Comparison of ENCODE assay signal across 25 mouse cellular contexts in the genomic region with DNA sequence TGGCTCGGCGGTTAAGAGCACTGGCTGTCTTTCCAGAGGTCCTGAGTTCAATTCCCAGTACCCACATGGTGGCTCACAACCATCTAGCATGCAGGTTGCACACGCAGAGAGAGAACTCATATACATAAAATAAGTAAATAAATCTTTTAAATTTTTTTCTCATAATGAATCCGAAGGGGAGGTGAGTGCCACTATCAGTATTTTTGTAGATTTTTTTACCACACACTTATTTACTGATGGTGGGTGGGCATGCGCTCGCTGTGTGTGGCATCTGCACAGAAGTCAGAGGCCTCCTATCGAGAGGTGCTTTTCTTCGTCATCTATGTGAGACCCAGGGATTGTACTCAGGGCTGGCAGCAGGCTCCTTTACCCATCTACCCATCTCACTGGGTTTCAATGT. TPM values are rescaled to one million over a fixed set of nuclear protein-coding genes. Genes with fewer than 3 reads are reported as not detected.
DNase-seq lines count a peak whose midpoint lies in the region; ATAC-seq and TF ChIP-seq lines count a peak whose summit lies in the region.
"Had no signal": no experiment of that assay in that cellular context is flagged by ENCODE, and none has a peak within 500 bp of the region (broad histone marks: within the 10 kb centered on the region; RNA-seq: fewer than 3 reads in every experiment).

No protein-coding gene starts in this region.

- no peaks in the 10 kb centered on the region for H3K9me3 ChIP-seq in heart, embryonic 11.5 days (replicated peaks; ENCODE audit: control insufficient read depth, low read length)
- no peaks in the 10 kb centered on the region for H3K9me3 ChIP-seq in liver, embryonic 12.5 days (replicated peaks)
- H3K9me3 ChIP-seq in liver, postnatal 0 days (ENCODE audit: low read length): no peaks in the 10 kb centered on the region
- H3K9me3 ChIP-seq: embryonic facial prominence, embryonic 10.5 days; embryonic facial prominence, embryonic 12.5 days; forebrain, embryonic 13.5 days; forebrain, embryonic 15.5 days; G1E had no signal

- ATAC-seq in heart, embryonic 11.5 days (replicated peaks; ENCODE audit: insufficient number of reproducible peaks, low FRiP score, low TSS enrichment): no peak
- no peak for ATAC-seq in liver, embryonic 12.5 days
- no peak for ATAC-seq in liver, postnatal 0 days
- ATAC-seq: activated CD4-positive, CD25-positive, alpha-beta regulatory T cell, adult 4 months; CD4-positive, CD25-positive, alpha-beta regulatory T cell, adult 4 months; forebrain, embryonic 13.5 days; forebrain, embryonic 15.5 days; forebrain, postnatal 0 days; Patski had no signal

- no peak overlapping the region for H3K4me3 ChIP-seq in heart, embryonic 11.5 days (ENCODE audit: low read depth, low read length)
- no peak overlapping the region for H3K4me3 ChIP-seq in liver, embryonic 12.5 days
- H3K4me3 ChIP-seq in liver, postnatal 0 days (ENCODE audit: low read depth, low read length): no peak overlapping the region
- H3K4me3 ChIP-seq: embryonic facial prominence, embryonic 10.5 days; embryonic facial prominence, embryonic 12.5 days; forebrain, embryonic 13.5 days; forebrain, embryonic 15.5 days had no signal

- H3K9ac ChIP-seq in heart, embryonic 11.5 days (ENCODE audit: low read depth, low read length): no peak overlapping the region
- peak overlapping the region; percentile 39; the same call in 1 of the 2 replicates for H3K9ac ChIP-seq in liver, embryonic 12.5 days
- H3K9ac ChIP-seq in liver, postnatal 0 days (replicated peaks): no peak overlapping the region
- H3K9ac ChIP-seq: embryonic facial prominence, embryonic 12.5 days; forebrain, embryonic 13.5 days; forebrain, embryonic 15.5 days; forebrain, postnatal 0 days had no signal

- no peak for TF ChIP-seq CTCF in liver, postnatal 0 days (IDR thresholded peaks at IDR 0.05; ENCODE audit: low read depth)

- H3K27ac ChIP-seq in heart, embryonic 11.5 days (ENCODE audit: low read depth, low read length): no peak overlapping the region
- H3K27ac ChIP-seq in liver, embryonic 12.5 days: no peak overlapping the region
- no peak overlapping the region for H3K27ac ChIP-seq in liver, postnatal 0 days (ENCODE audit: low read depth)
- H3K27ac ChIP-seq: embryonic facial prominence, embryonic 10.5 days; embryonic facial prominence, embryonic 12.5 days; forebrain, embryonic 13.5 days; forebrain, embryonic 15.5 days had no signal

- H3K4me1 ChIP-seq in heart, embryonic 11.5 days (ENCODE audit: control insufficient read depth, insufficient read depth, low read length): peaks cover 16% of the 10 kb centered on the region
- peaks cover 45% of the 10 kb centered on the region for H3K4me1 ChIP-seq in liver, embryonic 12.5 days
- H3K4me1 ChIP-seq in liver, postnatal 0 days (ENCODE audit: insufficient read depth): peaks cover 32% of the 10 kb centered on the region

- H3K36me3 ChIP-seq in heart, embryonic 11.5 days (ENCODE audit: control insufficient read depth, insufficient read depth, low read length): no peaks in the 10 kb centered on the region
- 0 out of 2 replicates have a peak, but pooled peaks cover 4% of the 10 kb centered on the region for H3K36me3 ChIP-seq in liver, embryonic 12.5 days
- no peaks in the 10 kb centered on the region for H3K36me3 ChIP-seq in liver, postnatal 0 days (replicated peaks; ENCODE audit: insufficient read depth, low read length)
- H3K36me3 ChIP-seq: embryonic facial prominence, embryonic 12.5 days; forebrain, embryonic 15.5 days had no signal

- TF ChIP-seq EP300 in liver, postnatal 0 days (IDR thresholded peaks at IDR 0.05; ENCODE audit: low read depth): no peak

- peaks cover 8% of the 10 kb centered on the region; the same call in 1 of the 2 replicates for H3K27me3 ChIP-seq in heart, embryonic 11.5 days (ENCODE audit: control insufficient read depth, insufficient read depth, low read length)
- H3K27me3 ChIP-seq in liver, embryonic 12.5 days (replicated peaks): 0 out of 2 replicates have a peak, but pooled peaks cover 7% of the 10 kb centered on the region
- no peaks in the 10 kb centered on the region for H3K27me3 ChIP-seq in liver, postnatal 0 days (ENCODE audit: insufficient read depth, low read length)
- H3K27me3 ChIP-seq: CH12.LX; forebrain, embryonic 15.5 days; Patski had no signal

- WGBS in heart, embryonic 11.5 days (ENCODE audit: insufficient replicate concordance): 86% methylated on average over 8 of the region's 8 CpGs
- 77% methylated on average over 8 of the region's 8 CpGs for WGBS in liver, embryonic 12.5 days (ENCODE audit: insufficient replicate concordance)
- 80% methylated on average over 8 of the region's 8 CpGs for WGBS in liver, postnatal 0 days (ENCODE audit: insufficient replicate concordance)

- peak; percentile 54 for DNase-seq in cerebellum, adult 9-10 months
- no peak for DNase-seq in cerebellum, adult 18-20 months
- peak; percentile 87 for DNase-seq in heart, adult 11 months
- DNase-seq in liver, postnatal 0 days: no peak
- DNase-seq: adrenal gland, adult 8-10 months; adrenal gland, postnatal 14 days; adrenal gland, postnatal 36 days; cerebellum, adult 11 months; cerebellum, adult 2 months; cerebellum, postnatal 10 days; forebrain, postnatal 0 days had no signal

- H3K4me2 ChIP-seq in heart, embryonic 11.5 days: no peak overlapping the region
- H3K4me2 ChIP-seq in liver, embryonic 12.5 days: no peak overlapping the region
- no peak overlapping the region for H3K4me2 ChIP-seq in liver, postnatal 0 days (ENCODE audit: low read depth, low read length)
- H3K4me2 ChIP-seq: embryonic facial prominence, embryonic 12.5 days; forebrain, embryonic 13.5 days; forebrain, embryonic 15.5 days had no signal

RNA-seq across cellular contexts. Expression of a gene that starts 2.8 kb away (rescaled TPM):
- polyA plus RNA-seq in heart, embryonic 11.5 days (2014; fragmentation: Nextera tagmentation; extraction: Ambion mirVana): 15.8 and 19.2 TPM in 2 replicates
- polyA plus RNA-seq in liver, embryonic 12.5 days (2016; fragmentation: Nextera tagmentation; extraction: Ambion mirVana): 6.3 and 7.5 TPM in 2 replicates
- 3.5 and 3.9 TPM in 2 replicates for polyA plus RNA-seq in liver, postnatal 0 days (2015; fragmentation: Nextera tagmentation; extraction: Ambion mirVana)

RNA-seq across cellular contexts. Expression of a gene that starts 19.1 kb away (rescaled TPM):
- 11.7 and 14.4 TPM in 2 replicates for polyA plus RNA-seq in heart, embryonic 11.5 days (2014; fragmentation: Nextera tagmentation; extraction: Ambion mirVana)
- polyA plus RNA-seq in liver, embryonic 12.5 days (2016; fragmentation: Nextera tagmentation; extraction: Ambion mirVana): 17.4 and 20.1 TPM in 2 replicates
- 14.9 and 16.3 TPM in 2 replicates for polyA plus RNA-seq in liver, postnatal 0 days (2015; fragmentation: Nextera tagmentation; extraction: Ambion mirVana)

RNA-seq across cellular contexts. Expression of a gene that starts 21.3 kb away (rescaled TPM):
- polyA plus RNA-seq in heart, embryonic 11.5 days (2014; fragmentation: Nextera tagmentation; extraction: Ambion mirVana): 1.0 and 1.2 TPM in 2 replicates
- 0.42 and 0.69 TPM in 2 replicates for polyA plus RNA-seq in liver, embryonic 12.5 days (2016; fragmentation: Nextera tagmentation; extraction: Ambion mirVana)
- not detected in 2 replicates for polyA plus RNA-seq in liver, postnatal 0 days (2015; fragmentation: Nextera tagmentation; extraction: Ambion mirVana)
- polyA plus RNA-seq: activated CD4-positive, CD25-positive, alpha-beta regulatory T cell, adult 4 months; CD4-positive, CD25-positive, alpha-beta regulatory T cell, adult 4 months; cerebellum, adult 2 months; cortical plate, adult 2 months; embryonic facial prominence, embryonic 10.5 days; embryonic facial prominence, embryonic 12.5 days; embryonic facial prominence, embryonic 14.5 days; forebrain, embryonic 11.5 days; forebrain, embryonic 13.5 days; forebrain, embryonic 15.5 days; forebrain, postnatal 0 days; Patski had no signal

RNA-seq across cellular contexts. Expression of a gene that starts 58.0 kb away (rescaled TPM):
- 7.6 and 9.4 TPM in 2 replicates for polyA plus RNA-seq in heart, embryonic 11.5 days (2014; fragmentation: Nextera tagmentation; extraction: Ambion mirVana)
- polyA plus RNA-seq in liver, embryonic 12.5 days (2016; fragmentation: Nextera tagmentation; extraction: Ambion mirVana): 2.5 and 2.7 TPM in 2 replicates
- 0.15 and 0.26 TPM in 2 replicates for polyA plus RNA-seq in liver, postnatal 0 days (2015; fragmentation: Nextera tagmentation; extraction: Ambion mirVana)
- polyA plus RNA-seq: activated CD4-positive, CD25-positive, alpha-beta regulatory T cell, adult 4 months; CD4-positive, CD25-positive, alpha-beta regulatory T cell, adult 4 months had no signal

Comparison
In these comparisons a context has a peak if more than half of its experiments do, and no peak if none do; other contexts are left out.
1. DNase-seq: peak in cerebellum, adult 9-10 months (single experiment) and heart, adult 11 months (single experiment); none in cerebellum, adult 18-20 months (0 of 2) and liver, postnatal 0 days (single experiment).